Mouse (Mus musculus): ENCODE results near the gene 4930469K13Rik.

GRCm38 (mm10) chr11:34063702-34064485 lies 34.5 kb downstream of the 4930469K13Rik start:
- TF ChIP-seq POLR2A (IDR thresholded peaks at IDR 0.05; ENCODE audit: extremely low read depth, insufficient read depth, low read length): no peak
- TF ChIP-seq CTCF (IDR thresholded peaks at IDR 0.05; ENCODE audit: extremely low read depth, insufficient read depth, low read length): no peak

All from cortical plate, adult 2 months (tissue).